Mouse (Mus musculus): ENCODE data around the gene Xirp2. TPM values are rescaled to one million over a fixed set of nuclear protein-coding genes. Genes with fewer than 3 reads are reported as not detected.
A peak's percentile ranks its signal among the peaks of the same experiment; 100 is the strongest.

The Xirp2 gene
- total RNA-seq, 2 experiments from 2014 or later, result 0.02 TPM; not detected in 1

GRCm38 (mm10) chr2:67541957-67542696 is 96.3 kb downstream of the Xirp2 start:
- no peak for DNase-seq (ENCODE audit: extremely low spot score in 1 of 2, low spot score in 2 of 2)
- intact Hi-C loops (cut with DNase I), result no loop called here

DNA sequence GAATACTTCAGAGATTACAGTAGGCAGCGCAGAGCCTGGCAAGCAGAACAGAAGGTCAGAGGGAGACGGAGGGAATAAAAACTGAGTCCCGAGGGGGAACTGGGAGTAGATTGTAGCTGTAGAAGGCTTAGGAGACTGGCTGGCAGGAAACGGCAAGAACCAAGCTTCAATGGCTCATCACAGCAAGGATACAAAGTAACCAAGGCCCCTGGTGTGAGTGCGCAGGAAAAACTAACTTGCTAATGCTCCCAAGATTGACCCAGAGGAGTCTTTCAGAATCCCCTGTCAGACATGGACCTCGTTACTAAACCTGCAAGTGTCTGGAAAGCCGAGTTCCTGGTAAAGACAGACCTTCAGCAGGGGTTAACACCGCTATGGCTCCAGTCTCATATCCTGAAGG is 98.6 kb downstream of the Xirp2 start:
- no peak for DNase-seq (ENCODE audit: extremely low spot score in 1 of 2, low spot score in 2 of 2)
- intact Hi-C loops (cut with DNase I), result no loop called here

- intact Hi-C loops (cut with DNase I), result loop anchor here (5.0 to 10.0 kb wide), 2 partner anchors 250 to 782 kb away; no protein-coding TSS in a partner anchor
- DNase-seq (ENCODE audit: extremely low spot score in 1 of 2, low spot score in 2 of 2), result peak; percentile 63 to 72
Observed at GRCm38 (mm10) chr2:67564851-67565479, 119.2 kb downstream of the Xirp2 start.

- intact Hi-C loops (cut with DNase I), result loop anchor here (5.0 to 10.0 kb wide), 2 partner anchors 249 to 782 kb away; no protein-coding TSS in a partner anchor
- DNase-seq (ENCODE audit: extremely low spot score in 1 of 2, low spot score in 2 of 2), result peak; percentile 89 to 94
Observed at GRCm38 (mm10) chr2:67565480-67566331, 119.9 kb downstream of the Xirp2 start, which contains the start of gene B3galt1. TSS of gene B3galt1 (plus strand) at chr2:67565871.

DNA sequence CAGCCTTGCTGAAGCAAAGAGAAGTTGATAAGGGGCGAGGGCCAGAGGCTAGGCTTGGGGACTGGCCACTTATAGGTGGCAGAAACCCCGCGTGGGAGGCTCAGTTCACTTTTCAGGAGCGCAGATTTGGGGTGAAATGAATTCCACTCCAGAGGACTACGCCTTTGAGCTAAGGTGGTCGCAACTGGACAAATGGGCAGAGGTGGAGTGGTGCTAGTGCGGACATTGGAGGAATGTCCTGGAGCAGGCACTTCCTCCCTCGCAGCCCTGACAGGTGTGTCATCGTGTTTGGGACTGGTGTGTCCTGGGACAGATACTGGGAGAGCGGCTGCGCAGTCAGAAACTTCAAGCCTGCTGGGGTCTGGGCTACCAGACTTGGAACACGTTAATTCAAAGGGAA is 120.8 kb downstream of the Xirp2 start:
- no peak for DNase-seq (ENCODE audit: extremely low spot score in 1 of 2, low spot score in 2 of 2)
- intact Hi-C loops (cut with DNase I), result loop anchor here (5.0 to 10.0 kb wide), 2 partner anchors 248 to 781 kb away; no protein-coding TSS in a partner anchor

DNA sequence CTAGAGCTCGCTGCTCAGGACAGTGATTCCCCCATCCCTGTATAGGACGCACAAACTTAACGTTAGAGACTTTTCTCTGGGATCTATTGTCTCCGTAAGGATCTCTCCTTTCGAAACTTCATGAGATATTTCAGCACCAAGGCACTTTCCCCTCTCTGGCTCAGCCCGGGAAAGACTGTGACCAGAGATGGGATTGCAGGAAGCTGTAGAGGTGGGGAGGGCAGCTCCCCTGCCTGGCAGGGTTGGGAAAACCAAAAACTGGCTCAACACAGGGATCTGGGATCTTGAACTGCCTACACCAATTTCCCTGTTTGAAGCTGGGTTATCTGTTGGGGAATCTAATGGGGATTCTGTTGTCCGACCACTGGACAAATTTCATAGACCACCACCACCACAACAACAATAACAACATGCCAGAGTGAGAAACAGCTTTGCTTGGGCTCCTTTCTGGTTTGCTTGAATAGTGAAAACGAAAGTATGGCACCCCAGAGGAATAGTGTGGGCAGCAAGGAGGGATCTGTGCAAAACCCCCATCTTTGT is 121.4 kb downstream of the Xirp2 start:
- DNase-seq (ENCODE audit: extremely low spot score in 1 of 2, low spot score in 2 of 2), result no peak
- intact Hi-C loops (cut with DNase I), result loop anchor here (5.0 to 10.0 kb wide), 2 partner anchors 248 to 780 kb away; no protein-coding TSS in a partner anchor

Other genes starting within 250 kb of the Xirp2 start
- gene Gm21830, start 32.3 kb upstream of the Xirp2 start, total RNA-seq (2021), result not detected
- gene Gm26727, start 12.8 kb upstream of the Xirp2 start, total RNA-seq (2021), result not detected
- gene B3galt1, start 119.9 kb downstream of the Xirp2 start, total RNA-seq (2021), result 100 to 1,000 TPM; 101 to 105 TPM